Mouse (Mus musculus) testis, adult 10 weeks (tissue): ENCODE data around the gene Ncoa1. TPM values are rescaled to one million over a fixed set of nuclear protein-coding genes. Genes with fewer than 3 reads are reported as not detected.

Experiments used
- polyA plus RNA-seq: library from polyadenylated mRNA; stranded (reverse); fragments of 350-450 nt; fragmentation: Illumina TruSeq; extraction: RNeasy Lipid Tissue Mini Kit (QIAGEN cat#74804); gene quantifications from one replicate; pipeline ENCODE4 v1.2.3, GENCODE M21; 2014; ENCODE audit warnings: low read depth, low replicate concordance

Gene Ncoa1
- polyA plus RNA-seq = 25.8 TPM

DNA sequence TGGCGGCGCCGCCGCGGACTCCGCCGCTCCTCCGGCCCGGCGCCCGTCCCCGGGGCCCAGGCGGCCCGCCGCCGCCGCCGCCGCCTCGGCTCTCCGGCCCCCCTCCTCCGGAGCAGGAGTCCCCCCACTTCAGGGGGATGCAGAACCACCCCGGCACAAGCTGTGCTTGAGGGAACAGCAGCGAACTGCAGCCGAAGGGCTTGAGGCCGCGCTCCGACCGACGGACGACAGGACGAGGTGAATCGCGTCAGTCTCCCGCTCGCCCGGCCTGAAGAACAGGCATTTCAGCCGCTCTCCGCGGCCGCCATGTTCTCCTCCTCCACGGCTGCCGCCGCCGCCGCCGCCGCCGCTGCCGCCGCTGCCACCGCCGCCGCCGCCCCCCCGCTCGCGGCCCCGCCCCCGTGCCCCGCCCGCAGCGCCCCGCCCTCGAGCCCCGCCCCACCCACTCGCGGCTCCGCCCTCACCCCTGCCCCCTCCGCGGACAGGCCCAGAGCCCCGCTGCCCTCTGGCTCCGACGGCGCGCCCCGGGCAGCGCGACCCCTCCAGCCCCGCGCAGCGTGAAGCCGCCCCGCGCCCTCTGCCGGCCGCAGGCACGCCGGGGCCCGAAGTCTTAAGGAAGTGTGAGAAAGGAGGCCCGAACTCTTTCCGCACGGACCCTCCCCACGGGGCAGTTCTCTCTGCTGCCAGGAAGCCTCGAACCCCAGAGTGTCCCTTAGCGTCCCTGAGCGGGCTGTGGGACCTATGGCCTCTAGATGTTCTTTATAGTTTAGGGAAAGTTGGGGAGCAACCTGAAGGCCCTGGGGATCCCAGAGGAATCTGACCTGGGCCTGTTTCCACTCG is at the start of gene Ncoa1:
Ncoa1 (minus strand) TSS at position 351 of the 840 bp plus-strand sequence.

DNA sequence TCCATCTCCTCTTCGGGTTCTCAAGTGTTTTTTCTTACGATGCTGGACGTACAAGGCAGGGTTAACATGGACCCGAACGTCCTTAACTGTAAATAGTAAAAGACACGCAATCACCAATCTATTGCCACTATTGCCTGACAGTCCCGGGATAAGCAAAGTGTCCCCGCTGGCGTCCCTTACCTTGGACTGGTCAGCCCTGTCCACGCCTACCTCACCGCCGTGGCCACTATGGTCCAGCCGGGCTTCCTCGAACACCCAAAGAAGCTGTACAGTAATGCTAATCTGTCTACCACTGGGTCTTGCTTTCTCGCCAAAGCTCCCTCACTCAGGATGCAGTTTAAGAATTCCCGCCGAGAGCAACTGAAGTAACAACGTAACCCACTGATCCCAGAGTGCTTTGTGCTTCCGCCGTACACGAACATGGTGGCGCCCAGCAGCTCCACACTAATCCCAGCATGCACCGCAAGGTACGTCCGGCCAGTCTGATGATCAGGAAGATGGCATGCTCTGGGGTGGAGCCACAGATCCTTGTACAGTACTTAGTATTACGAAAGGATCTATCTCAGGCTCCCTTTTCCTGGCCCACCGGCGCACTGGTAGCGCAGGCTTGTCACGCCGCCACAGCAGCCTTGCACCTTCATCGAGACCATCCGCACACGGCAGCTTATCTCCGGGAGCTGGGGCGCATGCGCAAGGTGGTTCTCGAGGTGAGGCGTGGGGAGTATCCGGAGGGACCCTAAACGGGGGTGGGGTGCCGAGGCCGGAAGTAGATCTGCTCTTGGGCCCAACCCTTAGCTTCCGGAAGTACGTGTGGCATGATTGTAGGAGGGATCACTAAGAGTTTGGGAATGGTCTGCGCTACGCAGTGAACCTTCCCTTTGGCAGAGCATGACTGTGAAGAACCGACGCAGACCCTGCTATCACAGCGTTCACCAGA is 243.1 kb downstream of the Ncoa1 start, which contains the start of the genes Ptrhd1 and Cenpo:
Ptrhd1 (plus strand) TSS at position 456 of the 937 bp plus-strand sequence.
Cenpo (minus strand) TSS at position 723 of the 937 bp plus-strand sequence.

Other genes starting within 250 kb of the Ncoa1 start
- 1.8 TPM for gene Ptrhd1, start 243.2 kb downstream of the Ncoa1 start, polyA plus RNA-seq
- gene Cenpo, start 242.9 kb downstream of the Ncoa1 start, polyA plus RNA-seq = 15.2 TPM
- gene Itsn2, start 115.5 kb upstream of the Ncoa1 start, polyA plus RNA-seq = 78.6 TPM
- not detected for gene Gm3625, start 115.7 kb upstream of the Ncoa1 start, polyA plus RNA-seq